Mouse (Mus musculus) forebrain, embryonic 14.5 days (tissue): ENCODE results near the gene Slc34a2. TPM values are rescaled to one million over a fixed set of nuclear protein-coding genes. Genes with fewer than 3 reads are reported as not detected.

Source experiments
- ATAC-seq: fragments of 200-750 bp; cut with Nextera tagmentation; 2 replicates; pipeline ENCODE4 v1.8.0; 2017; ENCODE audit warnings: mild to moderate bottlenecking, moderate library complexity
- DNase-seq: peaks from one replicate; pipeline ENCODE4 v3.0.0-alpha.2; 2015; ENCODE audit warnings: low spot score
- H3K27ac ChIP-seq: fragments of 300-500 bp; sonication (generic); 2 replicates; pipeline ENCODE4 v1.5.1; 2014; ENCODE audit warnings: low read depth, mild to moderate bottlenecking, control low read depth, low read length, moderate library complexity
- H3K27me3 ChIP-seq: fragments of 300-500 bp; sonication (generic); replicated peaks from 2 replicates; pipeline ENCODE4 v1.6.1; 2014; ENCODE audit warnings: low read length, control low read depth, mixed read lengths; ENCODE audit not compliant: control insufficient read depth, insufficient read depth
- H3K36me3 ChIP-seq: fragments of 300-500 bp; sonication (generic); 2 replicates; pipeline ENCODE4 v1.6.1; 2014; ENCODE audit warnings: low read length, control low read depth; ENCODE audit not compliant: control insufficient read depth, insufficient read depth
- H3K4me1 ChIP-seq: fragments of 300-500 bp; sonication (generic); 2 replicates; pipeline ENCODE4 v1.6.1; 2014; ENCODE audit warnings: antibody characterized with exemption, low read length, control low read depth; ENCODE audit not compliant: control insufficient read depth, insufficient read depth
- H3K4me2 ChIP-seq: fragments of 300-500 bp; sonication (generic); 2 replicates; pipeline ENCODE4 v1.6.1; 2014; ENCODE audit warnings: mild to moderate bottlenecking, control low read depth, low read length
- H3K4me3 ChIP-seq: fragments of 300-500 bp; sonication (generic); 2 replicates; pipeline ENCODE4 v1.5.1; 2014; ENCODE audit warnings: low read depth, low read length, control low read depth
- H3K9ac ChIP-seq: fragments of 300-500 bp; sonication (generic); 2 replicates; pipeline ENCODE4 v1.6.1; 2014; ENCODE audit warnings: mild to moderate bottlenecking, low read length, control low read depth, moderate library complexity
- H3K9me3 ChIP-seq: fragments of 300-500 bp; sonication (generic); replicated peaks from 2 replicates; pipeline ENCODE4 v1.6.1; 2016; ENCODE audit warnings: low read length, control low read depth, mixed read lengths; ENCODE audit not compliant: control insufficient read depth
- WGBS: fragments of 180-500 bp; shearing (Covaris S2); extraction: QIAGEN DNeasy Blood & Tissue Kit; methylation state at CpG from one replicate; pipeline ENCODE4 v1.1.7; 2014; 5-methylcytosine and 5-hydroxymethylcytosine counted together
- polyA plus RNA-seq: library from polyadenylated mRNA; unstranded; fragments of >200 nt; fragmentation: Nextera tagmentation; extraction: Ambion mirVana; gene quantifications from 2 replicates; pipeline ENCODE4 v1.2.1, GENCODE M21; 2014

The Slc34a2 gene
- polyA plus RNA-seq, 1 experiment from 2014 or later = not detected

DNA sequence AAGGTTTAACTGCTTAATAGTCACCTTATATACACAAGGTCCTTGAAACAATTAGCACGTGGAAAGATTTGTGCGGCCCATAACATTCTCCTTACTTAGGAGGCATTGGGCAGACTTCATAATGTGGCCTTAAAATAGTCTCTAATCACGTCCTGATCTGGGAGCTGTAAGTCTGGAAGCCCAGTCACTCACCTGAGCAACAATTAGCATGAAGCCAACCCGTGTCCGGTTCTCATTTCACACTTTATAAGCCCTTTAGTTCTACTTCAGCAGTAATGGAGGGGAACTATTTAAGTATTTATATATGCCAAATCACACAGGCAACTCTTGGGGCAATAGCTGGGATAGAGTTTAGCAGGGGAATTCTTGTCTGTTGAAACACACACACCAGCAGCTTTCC, 21.3 kb upstream of the Slc34a2 start:
- ATAC-seq = no peak
- no peaks in the 10 kb centered on the region for H3K4me1 ChIP-seq
- H3K27me3 ChIP-seq = no peaks in the 10 kb centered on the region
- H3K9me3 ChIP-seq = no peaks in the 10 kb centered on the region
- no peak overlapping the region for H3K27ac ChIP-seq
- no peak overlapping the region for H3K9ac ChIP-seq
- no peak overlapping the region for H3K4me3 ChIP-seq
- H3K4me2 ChIP-seq = no peak overlapping the region
- H3K36me3 ChIP-seq = no peaks in the 10 kb centered on the region
- no peak for DNase-seq
- WGBS = 78% methylated on average over 5 of the region's 5 CpGs

DNA sequence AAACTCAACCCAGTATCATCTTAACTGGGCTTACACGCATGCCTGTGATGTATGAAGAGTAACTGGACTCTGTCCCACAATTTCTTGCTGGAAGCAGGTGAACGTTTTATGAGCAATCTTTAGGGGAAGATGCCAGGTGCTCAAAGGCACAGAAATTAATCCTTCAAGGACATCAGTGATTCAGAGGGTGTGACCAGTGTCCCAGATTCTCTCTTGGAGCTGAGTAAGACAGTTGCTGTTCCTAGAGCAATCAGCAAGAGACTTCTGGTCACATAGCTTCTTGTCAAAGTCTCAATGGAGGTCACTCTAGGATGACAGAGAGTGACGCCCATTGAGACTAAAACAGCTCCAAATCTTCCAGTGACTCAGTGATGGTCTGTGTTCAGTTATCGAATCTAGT, 19.6 kb upstream of the Slc34a2 start:
- no peak for DNase-seq
- WGBS = 88% methylated on average over 4 of the region's 4 CpGs
- ATAC-seq = no peak
- H3K36me3 ChIP-seq = no peaks in the 10 kb centered on the region
- no peak overlapping the region for H3K4me3 ChIP-seq
- no peak overlapping the region for H3K27ac ChIP-seq
- no peak overlapping the region for H3K4me2 ChIP-seq
- no peaks in the 10 kb centered on the region for H3K9me3 ChIP-seq
- no peaks in the 10 kb centered on the region for H3K4me1 ChIP-seq
- no peak overlapping the region for H3K9ac ChIP-seq
- no peaks in the 10 kb centered on the region for H3K27me3 ChIP-seq

DNA sequence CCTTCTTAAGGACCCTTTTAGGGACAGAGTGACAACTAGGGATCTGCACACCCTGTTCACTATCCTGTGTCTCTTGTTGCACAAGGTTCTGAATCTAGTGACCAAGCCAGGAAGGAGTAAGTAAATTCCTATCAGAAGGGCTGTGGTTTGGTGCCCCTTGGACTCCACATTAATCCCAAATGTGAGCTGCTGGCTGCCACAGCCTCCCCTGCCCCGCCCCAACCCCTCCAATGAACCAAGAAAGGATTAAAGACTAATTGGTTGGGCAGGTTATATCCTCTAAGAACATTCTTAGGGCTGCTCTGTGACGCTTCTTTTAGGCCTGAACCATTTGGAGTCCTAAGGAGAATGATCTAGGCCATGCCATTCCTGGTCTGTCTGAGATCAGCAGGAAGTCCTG, 14.4 kb upstream of the Slc34a2 start:
- no peaks in the 10 kb centered on the region for H3K9me3 ChIP-seq
- ATAC-seq (no peak), DNase-seq (no peak)
- no peaks in the 10 kb centered on the region for H3K4me1 ChIP-seq
- H3K27me3 ChIP-seq = no peaks in the 10 kb centered on the region
- WGBS = 23% methylated on average over 2 of the region's 2 CpGs
- H3K4me3 ChIP-seq = no peak overlapping the region
- no peak overlapping the region for H3K27ac ChIP-seq
- H3K36me3 ChIP-seq = no peaks in the 10 kb centered on the region
- H3K9ac ChIP-seq = no peak overlapping the region
- no peak overlapping the region for H3K4me2 ChIP-seq

DNA sequence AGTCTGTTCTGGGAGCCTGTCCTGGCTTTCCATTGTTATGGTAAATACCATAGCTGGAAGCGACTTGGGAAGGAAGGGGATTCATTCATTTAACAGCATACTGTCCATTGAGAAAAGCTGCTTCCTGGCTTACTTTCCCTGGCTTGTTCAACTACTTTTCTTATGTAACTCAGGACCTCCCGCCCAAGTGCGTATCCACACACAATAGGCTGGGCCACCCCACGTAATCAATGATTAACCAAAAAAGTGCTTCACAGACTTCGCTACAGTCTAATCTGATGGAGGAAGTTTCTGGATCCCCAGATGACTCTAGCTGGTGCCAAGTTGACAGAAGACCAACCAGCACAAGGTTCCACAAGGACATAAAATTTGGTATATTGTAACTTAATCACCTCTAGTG, 14.0 kb upstream of the Slc34a2 start:
- no peak overlapping the region for H3K9ac ChIP-seq
- 10% methylated on average over 5 of the region's 5 CpGs for WGBS
- H3K4me2 ChIP-seq = no peak overlapping the region
- no peaks in the 10 kb centered on the region for H3K27me3 ChIP-seq
- H3K4me1 ChIP-seq = no peaks in the 10 kb centered on the region
- DNase-seq (peak; percentile 16), ATAC-seq (no peak)
- no peak overlapping the region for H3K27ac ChIP-seq
- H3K36me3 ChIP-seq = no peaks in the 10 kb centered on the region
- H3K4me3 ChIP-seq = no peak overlapping the region
- H3K9me3 ChIP-seq = no peaks in the 10 kb centered on the region

DNA sequence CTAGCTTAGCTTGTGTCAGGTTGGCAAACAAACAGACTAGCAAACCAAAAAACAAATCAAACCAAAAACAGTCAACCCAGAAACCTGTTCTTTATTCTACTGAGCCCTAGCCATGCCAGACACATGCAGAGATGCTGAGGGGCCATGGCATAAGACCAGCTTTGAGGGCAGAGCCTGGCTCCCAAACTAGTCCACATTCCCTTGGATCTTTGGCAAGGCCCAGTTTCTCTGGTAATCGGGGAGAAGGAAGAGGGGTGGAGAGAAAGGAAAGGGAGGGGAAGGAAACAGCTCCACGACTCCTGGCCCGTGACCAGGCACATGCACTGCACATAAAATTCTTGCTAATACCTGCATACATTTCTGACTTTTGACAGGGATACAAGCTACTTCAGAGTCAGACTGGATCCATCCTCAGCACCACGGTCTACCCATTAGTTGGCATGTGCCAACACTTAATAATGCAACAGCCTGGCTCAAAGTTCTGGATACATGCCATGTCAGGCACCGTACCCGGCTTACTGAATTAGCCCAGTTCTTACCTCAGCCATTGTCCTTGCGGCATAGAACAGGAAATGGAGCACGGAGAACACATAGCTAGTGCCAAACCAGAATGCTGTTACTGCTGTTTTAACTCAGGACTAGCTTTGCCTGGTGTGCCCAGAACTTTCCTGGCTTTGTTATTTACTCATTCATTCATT, 12.5 kb upstream of the Slc34a2 start:
- no peak for ATAC-seq
- Histone ChIP-seq H3K4me3 (no peak overlapping the region), H3K4me1 (no peaks in the 10 kb centered on the region), H3K36me3 (no peaks in the 10 kb centered on the region), H3K27ac (no peak overlapping the region), H3K27me3 (no peaks in the 10 kb centered on the region), H3K9ac (no peak overlapping the region), H3K9me3 (no peaks in the 10 kb centered on the region), H3K4me2 (no peak overlapping the region)
- no peak for DNase-seq
- 84% methylated on average over 8 of the region's 8 CpGs for WGBS

DNA sequence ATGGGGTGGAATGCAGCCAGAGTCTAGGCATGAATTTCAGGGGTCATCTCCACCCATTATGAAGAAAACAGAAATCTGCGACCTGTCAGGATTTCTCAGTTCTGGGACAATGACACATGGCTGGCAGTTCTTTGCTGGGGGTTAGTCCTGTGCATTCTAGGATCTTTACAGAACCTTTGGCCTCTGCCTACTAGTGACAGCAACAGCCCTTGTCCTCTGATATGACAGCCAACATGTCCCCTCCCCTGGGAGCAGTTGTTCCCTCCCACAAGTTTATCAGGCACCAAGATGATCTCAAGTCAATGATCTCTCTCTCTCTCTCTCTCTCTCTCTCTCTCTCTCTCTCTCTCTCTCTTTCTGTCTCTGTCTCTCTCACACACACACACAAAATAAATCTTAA, 6.5 kb upstream of the Slc34a2 start:
- no peak overlapping the region for H3K4me2 ChIP-seq
- H3K27ac ChIP-seq = no peak overlapping the region
- ATAC-seq (no peak), DNase-seq (no peak)
- 79% methylated on average over 1 of the region's 1 CpGs for WGBS
- no peak overlapping the region for H3K4me3 ChIP-seq
- H3K9me3 ChIP-seq = no peaks in the 10 kb centered on the region
- no peak overlapping the region for H3K9ac ChIP-seq
- H3K36me3 ChIP-seq = no peaks in the 10 kb centered on the region
- no peaks in the 10 kb centered on the region for H3K27me3 ChIP-seq
- no peaks in the 10 kb centered on the region for H3K4me1 ChIP-seq

DNA sequence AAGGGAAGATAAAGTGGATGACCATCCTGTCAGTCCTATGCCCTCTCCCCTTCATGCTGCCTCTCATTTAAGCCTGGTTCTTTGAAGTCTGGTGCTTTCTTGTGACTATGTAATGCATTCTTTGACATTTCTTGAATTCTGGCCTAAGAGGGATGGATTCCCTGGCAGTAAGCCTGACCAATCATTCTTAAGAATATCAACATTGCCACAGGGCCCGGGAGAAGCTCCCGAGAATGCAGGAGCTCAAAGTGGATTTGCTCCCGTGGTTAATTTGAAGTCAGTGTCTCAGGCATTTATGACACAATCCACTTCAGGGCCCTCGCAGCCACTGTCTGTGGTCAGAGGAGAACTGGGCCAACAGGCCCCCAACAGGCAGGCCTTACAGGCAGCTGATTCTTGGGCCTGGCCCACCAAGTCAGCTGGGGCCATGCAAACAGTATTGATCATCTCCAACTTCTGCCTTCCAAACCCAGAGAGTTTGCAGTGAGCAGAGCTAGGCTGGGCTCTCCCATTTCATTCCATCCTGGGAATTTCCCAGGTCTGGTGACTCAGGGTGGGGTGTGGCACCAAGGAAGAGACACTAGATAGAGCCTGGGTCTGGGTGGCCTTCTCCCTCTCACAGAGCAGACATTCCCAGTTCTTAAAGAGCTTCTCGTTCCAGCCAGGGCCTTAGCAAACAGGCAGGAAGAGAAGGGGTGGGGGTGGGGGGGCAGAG, 4.3 kb downstream of the Slc34a2 start:
- H3K4me1 ChIP-seq = no peaks in the 10 kb centered on the region
- no peaks in the 10 kb centered on the region for H3K27me3 ChIP-seq
- H3K27ac ChIP-seq = no peak overlapping the region
- H3K9me3 ChIP-seq = no peaks in the 10 kb centered on the region
- ATAC-seq = no peak
- no peak overlapping the region for H3K4me2 ChIP-seq
- no peak overlapping the region for H3K4me3 ChIP-seq
- no peaks in the 10 kb centered on the region for H3K36me3 ChIP-seq
- no peak overlapping the region for H3K9ac ChIP-seq
- DNase-seq = no peak
- 61% methylated on average over 5 of the region's 5 CpGs for WGBS

DNA sequence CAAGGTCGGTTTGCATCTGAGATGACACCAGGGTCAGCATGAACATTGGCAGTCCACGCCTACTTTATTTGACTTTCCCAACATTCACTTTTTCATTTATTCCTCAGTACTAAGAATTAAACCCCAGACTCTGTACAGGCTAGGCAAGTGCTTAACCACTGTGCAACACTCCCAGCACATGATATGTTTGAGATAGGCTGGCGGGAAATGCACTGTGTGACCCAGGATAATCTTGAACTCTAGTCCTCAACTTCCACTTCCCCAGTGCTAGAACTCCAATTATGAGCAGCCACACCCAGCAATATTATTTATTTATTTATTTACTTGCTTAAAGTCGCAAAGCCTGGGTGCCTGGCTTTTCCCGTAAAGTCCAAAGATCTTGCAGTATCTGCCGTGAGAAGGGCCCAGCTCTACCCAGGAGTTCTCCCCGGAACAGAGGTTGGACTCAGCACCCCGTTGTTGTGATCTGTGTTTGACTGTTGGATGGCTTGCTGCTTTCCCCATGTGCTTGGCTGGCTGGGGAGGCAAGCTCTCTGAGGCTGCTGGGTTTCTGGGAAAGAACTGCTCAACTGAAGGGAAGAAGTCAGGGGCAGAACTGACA, 5.0 kb downstream of the Slc34a2 start:
- no peak overlapping the region for H3K4me3 ChIP-seq
- H3K9ac ChIP-seq = no peak overlapping the region
- DNase-seq (no peak), ATAC-seq (no peak)
- H3K9me3 ChIP-seq = no peaks in the 10 kb centered on the region
- WGBS = 91% methylated on average over 8 of the region's 8 CpGs
- no peaks in the 10 kb centered on the region for H3K4me1 ChIP-seq
- H3K4me2 ChIP-seq = no peak overlapping the region
- no peaks in the 10 kb centered on the region for H3K27me3 ChIP-seq
- H3K27ac ChIP-seq = no peak overlapping the region
- H3K36me3 ChIP-seq = no peaks in the 10 kb centered on the region

DNA sequence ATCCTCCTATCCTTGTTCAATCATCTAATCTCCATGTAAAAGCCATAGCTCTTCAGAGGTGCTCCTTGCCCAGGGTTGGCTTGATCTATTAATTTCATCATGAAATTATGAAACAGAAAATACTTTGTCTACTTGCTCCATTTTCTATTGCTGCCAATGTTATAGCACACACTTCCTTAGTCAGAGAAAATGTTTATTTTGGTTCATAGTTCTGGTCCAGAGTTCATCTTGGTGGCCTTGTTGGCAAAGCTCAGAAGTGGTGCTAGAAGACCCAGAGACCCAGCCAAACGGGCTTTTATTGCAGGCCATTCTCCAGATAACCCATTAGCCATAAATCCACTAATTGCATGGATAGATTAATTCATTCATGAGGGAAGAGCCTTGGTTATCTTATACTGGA, 5.8 kb downstream of the Slc34a2 start:
- no peak overlapping the region for H3K4me3 ChIP-seq
- no peaks in the 10 kb centered on the region for H3K9me3 ChIP-seq
- H3K4me2 ChIP-seq = no peak overlapping the region
- no peaks in the 10 kb centered on the region for H3K36me3 ChIP-seq
- no peaks in the 10 kb centered on the region for H3K4me1 ChIP-seq
- WGBS = 50% methylated on average over 1 of the region's 1 CpGs
- peaks cover 2% of the 10 kb centered on the region; the same call in 1 of the 2 replicates for H3K27me3 ChIP-seq
- H3K27ac ChIP-seq = no peak overlapping the region
- no peak for ATAC-seq
- no peak for DNase-seq
- no peak overlapping the region for H3K9ac ChIP-seq
